Mouse (Mus musculus): ENCODE measurements around the gene Zfp420. TPM values are rescaled to one million over a fixed set of nuclear protein-coding genes. Genes with fewer than 3 reads are reported as not detected.

Zfp420 gene
- polyA plus RNA-seq (2012; rRNA removed) = 0.08 and 0.13 TPM in 2 replicates

GRCm38 (mm10) chr7:29859532-29860517 lies at the start of gene Zfp420:
Gene Zfp420, plus strand, starts transcription at chr7:29859979.

GRCm38 (mm10) chr7:29815910-29816429 lies 43.8 kb upstream of the Zfp420 start, which contains the start of gene Zfp790:
Gene Zfp790, plus strand, starts transcription at chr7:29816114.

GRCm38 (mm10) chr7:29853219-29853842 lies 6.4 kb upstream of the Zfp420 start, which contains the start of gene Zfp940:
Gene Zfp940, minus strand, starts transcription at chr7:29853669.

GRCm38 (mm10) chr7:29905966-29906681 lies 46.3 kb downstream of the Zfp420 start, which contains the start of gene Zfp27:
Gene Zfp27, minus strand, starts transcription at chr7:29906572.

GRCm38 (mm10) chr7:29908130-29908950 lies 48.6 kb downstream of the Zfp420 start, which contains the start of gene Zfp383:
Gene Zfp383, plus strand, starts transcription at chr7:29908223.

Other genes starting within 250 kb of the Zfp420 start
- gene Catsperg2, start 132.9 kb upstream of the Zfp420 start, polyA plus RNA-seq (2012; rRNA removed) = 0.03 and 0.08 TPM in 2 replicates
- gene Zfp84, start 91.4 kb upstream of the Zfp420 start, polyA plus RNA-seq (2012; rRNA removed) = 0.40 and 0.41 TPM in 2 replicates
- 0.64 and 0.76 TPM in 2 replicates for gene Zfp30, start 76.0 kb upstream of the Zfp420 start, polyA plus RNA-seq (2012; rRNA removed)
- gene Zfp790, start 43.9 kb upstream of the Zfp420 start, polyA plus RNA-seq (2012; rRNA removed) = 0.22 and 0.32 TPM in 2 replicates
- gene Zfp940, start 6.3 kb upstream of the Zfp420 start, polyA plus RNA-seq (2012; rRNA removed) = 0.03 TPM in 1 of 2 replicates, not detected in the other
- 0.23 and 0.56 TPM in 2 replicates for gene Zfp27, start 46.6 kb downstream of the Zfp420 start, polyA plus RNA-seq (2012; rRNA removed)
- 0.15 and 0.19 TPM in 2 replicates for gene Zfp383, start 48.2 kb downstream of the Zfp420 start, polyA plus RNA-seq (2012; rRNA removed)
- 4.7 and 6.0 TPM in 2 replicates for gene Zfp74, start 94.1 kb downstream of the Zfp420 start, polyA plus RNA-seq (2012; rRNA removed)
- 1.1 and 2.2 TPM in 2 replicates for gene Zfp568, start 124.0 kb downstream of the Zfp420 start, polyA plus RNA-seq (2012; rRNA removed)
- gene Zfp14, start 191.4 kb downstream of the Zfp420 start, polyA plus RNA-seq (2012; rRNA removed) = 0.32 and 0.78 TPM in 2 replicates
- 0.04 TPM in 1 of 2 replicates, not detected in the other for gene Zfp82, start 212.9 kb downstream of the Zfp420 start, polyA plus RNA-seq (2012; rRNA removed)
- 0.02 and 0.05 TPM in 2 replicates for gene Gm26920, start 230.4 kb downstream of the Zfp420 start, polyA plus RNA-seq (2012; rRNA removed)
- gene Zfp566, start 230.5 kb downstream of the Zfp420 start, polyA plus RNA-seq (2012; rRNA removed) = 0.23 and 1.2 TPM in 2 replicates
- gene Zfp260, start 234.8 kb downstream of the Zfp420 start, polyA plus RNA-seq (2012; rRNA removed) = 2.7 and 4.6 TPM in 2 replicates